ENCODE assay signal across 10 mouse cellular contexts in genomic region chr3:30593719-30594485, GRCm38 (mm10). TPM values are rescaled to one million over a fixed set of nuclear protein-coding genes. Genes with fewer than 3 reads are reported as not detected.
DNase-seq lines count a peak whose midpoint lies in the region; ATAC-seq lines count a peak whose summit lies in the region.
"Had no signal": no experiment of that assay in that cellular context is flagged by ENCODE, and none has a peak within 500 bp of the region (broad histone marks: within the 10 kb centered on the region; RNA-seq: fewer than 3 reads in every experiment).

No protein-coding gene starts in this region.

- H3K4me3 ChIP-seq in hindbrain, embryonic 10.5 days = no peak overlapping the region
- H3K4me3 ChIP-seq in hindbrain, embryonic 14.5 days (replicated peaks; ENCODE audit: low read length) = no peak overlapping the region
- H3K4me3 ChIP-seq in liver, embryonic 11.5 days (ENCODE audit: low read depth, low read length) = no peak overlapping the region

- H3K27me3 ChIP-seq in hindbrain, embryonic 10.5 days (ENCODE audit: insufficient read depth, poor library complexity, severe bottlenecking) = peaks cover 34% of the 10 kb centered on the region
- H3K27me3 ChIP-seq in hindbrain, embryonic 14.5 days (ENCODE audit: control insufficient read depth, insufficient read depth, low read length) = no peaks in the 10 kb centered on the region
- no peaks in the 10 kb centered on the region for H3K27me3 ChIP-seq in liver, embryonic 11.5 days (replicated peaks; ENCODE audit: control insufficient read depth, insufficient read depth, low read length)

- 74% methylated on average over 4 of the region's 4 CpGs for WGBS in hindbrain, embryonic 10.5 days
- WGBS in hindbrain, embryonic 14.5 days = 73% methylated on average over 4 of the region's 4 CpGs
- WGBS in liver, embryonic 11.5 days = 71% methylated on average over 4 of the region's 4 CpGs

- peak; percentile 17 for DNase-seq in hindbrain, embryonic 10.5 days (ENCODE audit: low spot score)
- no peak for DNase-seq in hindbrain, embryonic 14.5 days (ENCODE audit: low spot score)
- DNase-seq in CD4-positive helper T cell, adult 2 months (ENCODE audit: low read depth, low spot score) = peak; percentile 62
- DNase-seq in c-Kit-positive CD71-positive TER-119-negative erythroid progenitor cells, embryonic 14.5 days (ENCODE audit: low read depth) = peak; percentile 39
- no peak for DNase-seq in liver, embryonic 11.5 days (ENCODE audit: low spot score)
- DNase-seq in adrenal gland, adult (ENCODE audit: inconsistent age in 2 of 2, low spot score in 1 of 2) = no peak
- no peak for DNase-seq in layer of hippocampus, postnatal 10 days (ENCODE audit: low spot score in 2 of 2)
- no peak for DNase-seq in adrenal gland, postnatal 14 days

- no peak overlapping the region for H3K4me2 ChIP-seq in hindbrain, embryonic 14.5 days (replicated peaks)
- no peak overlapping the region for H3K4me2 ChIP-seq in liver, embryonic 11.5 days

- no peak overlapping the region for H3K9ac ChIP-seq in hindbrain, embryonic 14.5 days
- no peak overlapping the region for H3K9ac ChIP-seq in liver, embryonic 11.5 days (ENCODE audit: low read depth, low read length)

- H3K27ac ChIP-seq in hindbrain, embryonic 10.5 days = no peak overlapping the region
- no peak overlapping the region for H3K27ac ChIP-seq in hindbrain, embryonic 14.5 days
- H3K27ac ChIP-seq in liver, embryonic 11.5 days (ENCODE audit: low read depth, low read length) = no peak overlapping the region

- H3K9me3 ChIP-seq in hindbrain, embryonic 10.5 days = no peaks in the 10 kb centered on the region
- H3K9me3 ChIP-seq in hindbrain, embryonic 14.5 days (ENCODE audit: control insufficient read depth, low read length) = no peaks in the 10 kb centered on the region
- no peaks in the 10 kb centered on the region for H3K9me3 ChIP-seq in liver, embryonic 11.5 days (ENCODE audit: control insufficient read depth, low read length)
- H3K9me3 ChIP-seq: neural tube, embryonic 13.5 days had no signal

- no peaks in the 10 kb centered on the region for H3K36me3 ChIP-seq in hindbrain, embryonic 10.5 days
- H3K36me3 ChIP-seq in hindbrain, embryonic 14.5 days (replicated peaks; ENCODE audit: control insufficient read depth, insufficient read depth) = no peaks in the 10 kb centered on the region
- H3K36me3 ChIP-seq in liver, embryonic 11.5 days (ENCODE audit: control insufficient read depth, insufficient read depth, low read length) = no peaks in the 10 kb centered on the region
- H3K36me3 ChIP-seq: neural tube, embryonic 13.5 days had no signal

- H3K4me1 ChIP-seq in hindbrain, embryonic 10.5 days (replicated peaks) = peaks cover 6% of the 10 kb centered on the region; the same call in 1 of the 2 replicates
- peaks cover 6% of the 10 kb centered on the region; the same call in 1 of the 2 replicates for H3K4me1 ChIP-seq in hindbrain, embryonic 14.5 days (replicated peaks; ENCODE audit: control insufficient read depth, insufficient read depth, low read length)
- no peaks in the 10 kb centered on the region for H3K4me1 ChIP-seq in liver, embryonic 11.5 days (replicated peaks; ENCODE audit: control insufficient read depth, insufficient read depth, low read length)

- ATAC-seq in hindbrain, embryonic 14.5 days (ENCODE audit: low FRiP score) = no peak
- ATAC-seq in liver, embryonic 11.5 days (replicated peaks; ENCODE audit: low FRiP score) = peak; percentile 55; the same call in 1 of the 2 replicates

RNA-seq across cellular contexts. Expression of gene Actrt3, which starts 5.8 kb away (rescaled TPM):
- polyA plus RNA-seq in hindbrain, embryonic 10.5 days (2016; fragmentation: Nextera tagmentation; extraction: Ambion mirVana) = 0.14 TPM in 1 of 2 replicates, not detected in the other
- polyA plus RNA-seq in hindbrain, embryonic 14.5 days (2014; fragmentation: Nextera tagmentation; extraction: Ambion mirVana) = 0.65 and 0.74 TPM in 2 replicates
- polyA plus RNA-seq in liver, embryonic 11.5 days (2014; fragmentation: Nextera tagmentation; extraction: Ambion mirVana) = not detected in 2 replicates
- total RNA-seq in layer of hippocampus, postnatal 10 days (2021) = 1 to 10 TPM; 1.7 TPM
- not detected in 2 replicates for total RNA-seq in adrenal gland, postnatal 14 days (2021)
- total RNA-seq: heart, postnatal 14 days had no signal

RNA-seq across cellular contexts. Expression of gene Mynn, which starts 8.0 kb away (rescaled TPM):
- 24.3 and 28.1 TPM in 2 replicates for polyA plus RNA-seq in hindbrain, embryonic 10.5 days (2016; fragmentation: Nextera tagmentation; extraction: Ambion mirVana)
- polyA plus RNA-seq in hindbrain, embryonic 14.5 days (2014; fragmentation: Nextera tagmentation; extraction: Ambion mirVana) = 33.5 and 33.7 TPM in 2 replicates
- 23.2 and 24.7 TPM in 2 replicates for polyA plus RNA-seq in liver, embryonic 11.5 days (2014; fragmentation: Nextera tagmentation; extraction: Ambion mirVana)
- 10 to 100 TPM; 13.6 to 14.7 TPM for total RNA-seq in layer of hippocampus, postnatal 10 days (2021)
- total RNA-seq in adrenal gland, postnatal 14 days (2021) = 20.1 and 25.7 TPM in 2 replicates

RNA-seq across cellular contexts. Expression of gene Mecom, which starts 46.1 kb away (rescaled TPM):
- 25.8 and 26.7 TPM in 2 replicates for polyA plus RNA-seq in hindbrain, embryonic 10.5 days (2016; fragmentation: Nextera tagmentation; extraction: Ambion mirVana)
- polyA plus RNA-seq in hindbrain, embryonic 14.5 days (2014; fragmentation: Nextera tagmentation; extraction: Ambion mirVana) = 12.6 and 13.7 TPM in 2 replicates
- 5.7 and 6.9 TPM in 2 replicates for polyA plus RNA-seq in liver, embryonic 11.5 days (2014; fragmentation: Nextera tagmentation; extraction: Ambion mirVana)
- total RNA-seq in layer of hippocampus, postnatal 10 days (2021) = 1 to 10 TPM; 6.5 to 6.8 TPM
- 15.4 and 15.6 TPM in 2 replicates for total RNA-seq in adrenal gland, postnatal 14 days (2021)

RNA-seq across cellular contexts. Expression of gene Lrriq4, which starts 50.4 kb away (rescaled TPM):
- not detected in 2 replicates for polyA plus RNA-seq in hindbrain, embryonic 10.5 days (2016; fragmentation: Nextera tagmentation; extraction: Ambion mirVana)
- polyA plus RNA-seq in hindbrain, embryonic 14.5 days (2014; fragmentation: Nextera tagmentation; extraction: Ambion mirVana) = 0.08 TPM in 1 of 2 replicates, not detected in the other
- polyA plus RNA-seq in liver, embryonic 11.5 days (2014; fragmentation: Nextera tagmentation; extraction: Ambion mirVana) = not detected in 2 replicates
- not detected for total RNA-seq in layer of hippocampus, postnatal 10 days (2021)
- not detected in 2 replicates for total RNA-seq in adrenal gland, postnatal 14 days (2021)
- total RNA-seq: heart, postnatal 14 days had no signal
- polyA plus RNA-seq: neural tube, embryonic 13.5 days had no signal

RNA-seq across cellular contexts. Expression of gene Lrrc34, which starts 53.8 kb away (rescaled TPM):
- polyA plus RNA-seq in hindbrain, embryonic 10.5 days (2016; fragmentation: Nextera tagmentation; extraction: Ambion mirVana) = 3.6 and 4.0 TPM in 2 replicates
- 1.7 and 2.9 TPM in 2 replicates for polyA plus RNA-seq in hindbrain, embryonic 14.5 days (2014; fragmentation: Nextera tagmentation; extraction: Ambion mirVana)
- 0.65 and 0.93 TPM in 2 replicates for polyA plus RNA-seq in liver, embryonic 11.5 days (2014; fragmentation: Nextera tagmentation; extraction: Ambion mirVana)
- total RNA-seq in layer of hippocampus, postnatal 10 days (2021) = under 1 TPM; 0.18 to 0.55 TPM
- total RNA-seq in adrenal gland, postnatal 14 days (2021) = not detected in 2 replicates
- total RNA-seq: heart, postnatal 14 days had no signal

Comparison
In these comparisons a context has a peak if more than half of its experiments do, and no peak if none do; other contexts are left out.
1. DNase-seq: peak in hindbrain, embryonic 10.5 days (single experiment), CD4-positive helper T cell, adult 2 months (single experiment) and c-Kit-positive CD71-positive TER-119-negative erythroid progenitor cells, embryonic 14.5 days (single experiment); none in hindbrain, embryonic 14.5 days (single experiment), liver, embryonic 11.5 days (single experiment), adrenal gland, adult (0 of 2), layer of hippocampus, postnatal 10 days (0 of 2) and adrenal gland, postnatal 14 days (single experiment).